Mouse (Mus musculus) heart, adult 2 months (tissue): ENCODE data around the gene Gm10282.

Experiments
- CTCF ChIP-seq: fragments of 200-600 bp; IDR thresholded peaks from 2 replicates; pipeline ENCODE4 v1.8.1; 2022; ENCODE audit warnings: antibody characterized with exemption, mild to moderate bottlenecking, moderate library complexity
- POLR2A ChIP-seq: fragments of 200-500 bp; IDR thresholded peaks from 2 replicates; pipeline ENCODE4 v1.6.1; 2011; ENCODE audit warnings: mild to moderate bottlenecking, low read depth, low read length, control low read depth; ENCODE audit not compliant: insufficient read depth

DNA sequence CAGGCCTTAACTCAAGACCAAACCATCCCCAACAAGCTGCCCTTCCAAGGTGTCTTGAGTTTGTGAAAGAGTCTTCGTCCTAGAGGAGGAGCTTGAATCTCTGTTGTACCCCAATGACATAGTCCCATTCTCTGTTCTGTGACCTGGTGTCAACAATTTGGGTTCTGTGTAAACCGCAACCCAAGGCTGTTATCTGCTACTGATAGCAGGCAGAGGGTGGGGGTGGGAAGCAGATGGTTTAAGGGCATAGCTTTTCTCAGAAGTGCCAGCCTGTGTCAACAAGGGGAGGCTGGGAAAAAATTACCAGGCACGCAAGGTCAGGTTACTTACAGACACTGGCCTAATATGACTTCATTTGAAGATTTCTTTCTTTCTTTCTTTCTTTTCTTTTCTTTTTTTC, 27.8 kb downstream of the Gm10282 start:
- no peak for TF ChIP-seq CTCF
- no peak for TF ChIP-seq POLR2A
